Mouse (Mus musculus): ENCODE measurements at regions not wholly inside any gene's neighbourhood (a gene's known extent, or its start where the extent isn't known, plus 50 kb on each side); places are given as distances from the start of the nearest gene placed in this dataset.
A peak's percentile ranks its signal among the peaks of the same experiment; 100 is the strongest.

- TF ChIP-seq CTCF (IDR thresholded peaks at IDR 0.05), result no peak
- intact Hi-C loops (cut with DNase I), result no loop called here
- H3K27ac ChIP-seq, result no peak overlapping the region
- no peak for DNase-seq
- no peak overlapping the region for H3K4me3 ChIP-seq
Measured at GRCm38 (mm10) chr9:41682911-41683310, 441.2 kb downstream of the Sorl1 start.

GRCm38 (mm10) chr9:41675656-41676055 lies 448.4 kb downstream of the Sorl1 start:
- H3K27ac ChIP-seq, result no peak overlapping the region
- no peak overlapping the region for H3K4me3 ChIP-seq
- TF ChIP-seq CTCF (IDR thresholded peaks at IDR 0.05), result no peak
- no peak for DNase-seq
- intact Hi-C loops (cut with DNase I), result no loop called here

GRCm38 (mm10) chr9:41672958-41673357 lies 451.1 kb downstream of the Sorl1 start:
- DNase-seq, result no peak
- no peak overlapping the region for H3K27ac ChIP-seq
- no peak overlapping the region for H3K4me3 ChIP-seq
- no peak for TF ChIP-seq CTCF (IDR thresholded peaks at IDR 0.05)
- intact Hi-C loops (cut with DNase I), result no loop called here

DNA sequence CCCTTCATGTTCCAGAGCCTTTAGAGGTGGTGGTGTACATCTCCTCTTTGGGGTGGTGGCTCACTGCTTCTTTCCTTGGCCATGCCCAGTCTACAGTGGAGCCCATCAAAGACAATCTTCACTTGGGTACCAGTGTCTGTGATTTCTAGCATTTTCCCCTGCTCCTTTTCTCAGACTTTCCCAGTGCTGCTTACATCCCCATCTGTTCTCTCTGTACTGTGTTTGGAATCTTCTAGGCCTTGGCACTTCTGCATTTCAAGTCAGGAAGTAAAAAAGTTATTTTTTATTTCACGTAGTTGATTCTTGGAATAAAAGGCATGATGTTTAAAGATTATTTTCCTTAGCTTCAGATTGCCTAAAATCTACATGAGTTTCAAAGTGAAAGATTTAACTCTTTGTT lies 455.4 kb downstream of the Sorl1 start:
- intact Hi-C loops (cut with DNase I), result no loop called here
- DNase-seq, result no peak
- Histone ChIP-seq H3K4me3 (no peak overlapping the region), H3K27ac (no peak overlapping the region)
- TF ChIP-seq CTCF (IDR thresholded peaks at IDR 0.05), result no peak

- intact Hi-C loops (cut with DNase I), result no loop called here
- H3K27ac ChIP-seq, result no peak overlapping the region
Measured at GRCm38 (mm10) chr9:41665000-41665685, 459.0 kb downstream of the Sorl1 start.

GRCm38 (mm10) chr9:41660576-41660975 lies 463.5 kb downstream of the Sorl1 start:
- H3K27ac ChIP-seq, result no peak overlapping the region
- TF ChIP-seq CTCF (IDR thresholded peaks at IDR 0.05), result no peak
- intact Hi-C loops (cut with DNase I), result no loop called here
- DNase-seq, result no peak
- no peak overlapping the region for H3K4me3 ChIP-seq

More at GRCm38 (mm10) chr9:41665000-41665685, 459.0 kb downstream of the Sorl1 start:
- peak overlapping the region; percentile 23 for H3K4me3 ChIP-seq
- peak; percentile 46 for DNase-seq
- TF ChIP-seq CTCF (IDR thresholded peaks at IDR 0.05), result no peak

GRCm38 (mm10) chr9:41660011-41660410 lies 464.1 kb downstream of the Sorl1 start:
- intact Hi-C loops (cut with DNase I), result no loop called here
- DNase-seq, result no peak
- Histone ChIP-seq H3K27ac (no peak overlapping the region), H3K4me3 (no peak overlapping the region)
- no peak for TF ChIP-seq CTCF (IDR thresholded peaks at IDR 0.05)

DNA sequence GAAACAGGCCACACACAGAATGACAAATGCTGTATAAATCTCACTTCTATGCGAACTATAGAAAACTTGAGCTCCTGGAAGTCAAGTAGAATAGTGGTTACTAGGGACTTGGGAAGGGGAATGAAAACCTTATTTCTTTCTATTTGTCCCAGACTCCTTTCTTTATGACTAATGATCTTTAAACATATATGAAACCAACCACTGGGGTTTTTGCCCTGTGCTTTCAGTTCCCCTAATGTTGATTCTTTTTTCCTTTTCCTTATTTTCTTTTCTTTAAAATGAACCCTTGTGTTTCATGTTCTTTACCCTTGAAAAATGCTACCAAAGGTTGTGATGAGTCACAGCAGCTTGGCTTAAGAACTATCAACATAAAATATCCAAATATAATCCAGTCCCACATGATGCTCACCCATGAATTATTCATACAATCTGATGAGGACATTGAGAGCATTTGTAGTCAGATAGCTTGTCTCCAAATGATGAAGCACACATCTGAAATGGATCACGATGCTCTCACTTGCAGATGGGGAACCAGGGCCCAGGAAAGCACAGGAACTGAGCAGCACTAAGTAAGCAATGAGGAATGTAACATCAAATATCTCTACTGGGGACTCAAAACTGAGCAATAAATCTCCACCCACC lies 470.2 kb upstream of the Ubash3b start:
- DNase-seq, result no peak
- TF ChIP-seq CTCF (IDR thresholded peaks at IDR 0.05), result no peak
- no peak overlapping the region for H3K27ac ChIP-seq
- intact Hi-C loops (cut with DNase I), result no loop called here
- no peak overlapping the region for H3K4me3 ChIP-seq

- Histone ChIP-seq H3K27ac (no peak overlapping the region), H3K4me3 (no peak overlapping the region)
- intact Hi-C loops (cut with DNase I), result no loop called here
- DNase-seq, result no peak
- no peak for TF ChIP-seq CTCF (IDR thresholded peaks at IDR 0.05)
Measured at GRCm38 (mm10) chr9:41621341-41621740, 459.8 kb upstream of the Ubash3b start.

GRCm38 (mm10) chr9:41614002-41614401 lies 452.5 kb upstream of the Ubash3b start:
- TF ChIP-seq CTCF (IDR thresholded peaks at IDR 0.05), result no peak
- no peak for DNase-seq
- intact Hi-C loops (cut with DNase I), result no loop called here
- Histone ChIP-seq H3K27ac (no peak overlapping the region), H3K4me3 (no peak overlapping the region)

GRCm38 (mm10) chr9:41612802-41613550 lies 451.5 kb upstream of the Ubash3b start:
- Histone ChIP-seq H3K4me3 (peak overlapping the region; percentile 57), H3K27ac (no peak overlapping the region)
- intact Hi-C loops (cut with DNase I), result no loop called here
- no peak for DNase-seq
- no peak for TF ChIP-seq CTCF (IDR thresholded peaks at IDR 0.05)

DNA sequence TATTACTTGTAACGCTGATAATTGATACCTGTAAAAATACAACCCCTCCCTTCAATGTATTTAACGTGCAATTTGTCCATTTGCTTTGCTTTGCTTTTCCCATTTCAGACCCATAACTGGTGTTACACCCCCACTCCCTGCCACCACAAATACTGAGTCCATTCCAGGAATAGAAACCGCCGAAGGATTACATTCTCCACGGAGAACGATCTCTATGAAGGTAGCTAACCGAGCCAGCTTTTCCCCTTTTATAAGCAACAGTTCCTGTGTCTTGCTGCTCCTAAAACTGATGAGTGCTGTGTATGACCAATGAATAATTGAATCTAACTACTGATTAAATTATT lies 450.9 kb upstream of the Ubash3b start:
- no peak for DNase-seq
- Histone ChIP-seq H3K4me3 (peak overlapping the region; percentile 57), H3K27ac (peak overlapping the region; percentile 48; the same call in 1 of the 2 replicates)
- intact Hi-C loops (cut with DNase I), result no loop called here
- no peak for TF ChIP-seq CTCF (IDR thresholded peaks at IDR 0.05)
